Mouse (Mus musculus) kidney, embryonic 14.5 days (tissue): ENCODE data around the gene Pparg. TPM values are rescaled to one million over a fixed set of nuclear protein-coding genes. Genes with fewer than 3 reads are reported as not detected.
A peak's percentile ranks its signal among the peaks of the same experiment; 100 is the strongest.

ENCODE experiments used
- ATAC-seq: fragments of 200-750 bp; cut with Nextera tagmentation; 2 replicates; pipeline ENCODE4 v1.8.0; 2017; ENCODE audit warnings: moderate number of reproducible peaks, mild to moderate bottlenecking, moderate TSS enrichment, moderate library complexity; ENCODE audit not compliant: low FRiP score, low TSS enrichment
- H3K27ac ChIP-seq: fragments of 300-500 bp; sonication (generic); 2 replicates; pipeline ENCODE4 v1.5.1; 2014; ENCODE audit warnings: low read depth, mild to moderate bottlenecking, low read length, moderate library complexity, mixed read lengths
- H3K27me3 ChIP-seq: fragments of 300-500 bp; sonication (generic); 2 replicates; pipeline ENCODE4 v1.6.1; 2014; ENCODE audit warnings: mild to moderate bottlenecking, low read length; ENCODE audit not compliant: control insufficient read depth, insufficient read depth
- H3K36me3 ChIP-seq: fragments of 300-500 bp; sonication (generic); 2 replicates; pipeline ENCODE4 v1.6.1; 2014; ENCODE audit warnings: low read length, mixed read lengths; ENCODE audit not compliant: control insufficient read depth, insufficient read depth
- H3K4me1 ChIP-seq: fragments of 300-500 bp; sonication (generic); 2 replicates; pipeline ENCODE4 v1.6.1; 2014; ENCODE audit warnings: low read length, mixed read lengths; ENCODE audit not compliant: control insufficient read depth, insufficient read depth
- H3K4me2 ChIP-seq: fragments of 300-500 bp; sonication (generic); replicated peaks from 2 replicates; pipeline ENCODE4 v1.6.1; 2014; ENCODE audit warnings: low read depth, mild to moderate bottlenecking, low read length
- H3K4me3 ChIP-seq: fragments of 300-500 bp; sonication (generic); 2 replicates; pipeline ENCODE4 v1.5.1; 2014; ENCODE audit warnings: mild to moderate bottlenecking, low read length
- H3K9ac ChIP-seq: fragments of 300-500 bp; sonication (generic); 2 replicates; pipeline ENCODE4 v1.6.1; 2014; ENCODE audit warnings: low read depth, mild to moderate bottlenecking, low read length, moderate library complexity
- H3K9me3 ChIP-seq: fragments of 300-500 bp; sonication (generic); 2 replicates; pipeline ENCODE4 v1.6.1; 2016; ENCODE audit warnings: low read length; ENCODE audit not compliant: control insufficient read depth
- WGBS: fragments of 180-500 bp; shearing (Covaris S2); extraction: QIAGEN DNeasy Blood & Tissue Kit; methylation state at CpG from one replicate; pipeline ENCODE4 v1.1.7; 2014; 5-methylcytosine and 5-hydroxymethylcytosine counted together
- polyA plus RNA-seq: library from polyadenylated mRNA; unstranded; fragments of >200 nt; fragmentation: Nextera tagmentation; extraction: Ambion mirVana; gene quantifications from 2 replicates; pipeline ENCODE4 v1.2.1, GENCODE M21; 2014

Pparg gene
- polyA plus RNA-seq, 1 experiment from 2014 or later, result 4.6 TPM

DNA sequence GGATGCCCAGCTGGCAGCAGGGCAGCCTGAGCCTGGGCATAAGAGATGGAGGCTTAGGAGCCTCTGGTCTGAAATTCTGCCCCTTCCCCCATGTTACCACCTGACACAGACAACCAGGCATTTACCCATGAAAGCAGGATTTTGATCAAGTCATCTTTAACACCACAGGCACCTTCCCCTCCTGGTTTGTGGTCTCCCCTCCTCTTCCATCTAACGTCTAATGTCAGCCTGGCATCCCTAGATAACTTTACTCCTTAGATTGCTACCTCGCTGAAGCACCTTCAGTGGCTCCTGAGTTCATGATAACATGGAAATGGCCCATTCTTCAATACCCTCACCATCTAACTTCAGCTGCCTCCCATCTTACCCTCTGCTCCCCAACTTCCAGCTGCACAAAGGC is 157.6 kb downstream of the Pparg start:
- no peak overlapping the region for H3K9ac ChIP-seq
- 68% methylated on average over 2 of the region's 2 CpGs for WGBS
- H3K4me1 ChIP-seq, result peaks cover 8% of the 10 kb centered on the region; the same call in 1 of the 2 replicates
- no peaks in the 10 kb centered on the region for H3K9me3 ChIP-seq
- no peaks in the 10 kb centered on the region for H3K36me3 ChIP-seq
- ATAC-seq, result no peak
- H3K27me3 ChIP-seq, result no peaks in the 10 kb centered on the region
- no peak overlapping the region for H3K4me3 ChIP-seq
- no peak overlapping the region for H3K4me2 ChIP-seq
- no peak overlapping the region for H3K27ac ChIP-seq

DNA sequence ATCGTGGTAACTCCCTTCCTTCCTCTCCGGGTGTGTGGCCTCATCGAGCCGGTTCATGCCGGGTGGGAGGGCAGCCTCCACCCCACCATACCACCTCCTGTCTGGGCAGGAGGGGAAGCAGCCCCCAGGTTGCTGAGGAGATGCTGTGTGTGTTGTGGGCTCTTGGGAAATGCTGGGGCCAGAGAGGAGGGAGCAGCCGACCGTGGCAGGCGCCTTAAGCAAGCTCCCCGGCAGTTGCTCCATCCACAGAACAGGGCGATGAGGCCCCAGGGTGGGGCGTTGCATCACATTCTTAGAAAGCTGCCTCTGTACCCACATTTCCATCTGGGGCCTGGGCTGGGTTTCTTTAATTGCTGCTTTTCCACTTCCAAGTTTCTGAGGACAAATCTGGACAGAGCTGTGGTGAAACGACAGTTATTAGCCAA is 158.5 kb downstream of the Pparg start:
- no peaks in the 10 kb centered on the region for H3K36me3 ChIP-seq
- peaks cover 8% of the 10 kb centered on the region; the same call in 1 of the 2 replicates for H3K4me1 ChIP-seq
- H3K27me3 ChIP-seq, result no peaks in the 10 kb centered on the region
- H3K9me3 ChIP-seq, result no peaks in the 10 kb centered on the region
- ATAC-seq, result peak; percentile 78; the same call in 1 of the 2 replicates
- peak overlapping the region; percentile 19; the same call in 1 of the 2 replicates for H3K4me2 ChIP-seq
- H3K4me3 ChIP-seq, result no peak overlapping the region
- WGBS, result 51% methylated on average over 9 of the region's 12 CpGs
- H3K27ac ChIP-seq, result no peak overlapping the region
- H3K9ac ChIP-seq, result no peak overlapping the region

DNA sequence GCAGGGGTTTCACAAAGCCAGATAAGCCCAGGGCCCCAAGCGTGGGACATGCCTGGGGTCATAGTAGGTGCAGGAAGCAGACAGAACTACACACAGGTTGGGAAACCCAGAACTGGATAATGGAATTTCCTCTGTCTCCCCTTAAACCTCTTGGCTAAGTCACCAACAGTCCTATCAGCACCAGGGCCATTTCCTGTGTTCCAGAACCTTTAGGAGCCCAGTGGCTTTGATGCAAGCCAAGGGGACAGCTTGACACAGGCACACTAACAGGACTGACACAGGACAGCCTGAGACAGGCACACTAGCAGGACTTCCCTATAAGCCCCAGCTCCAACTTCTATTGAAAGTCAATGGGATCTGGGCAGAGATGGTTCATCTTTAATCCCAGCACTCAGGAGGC is 161.2 kb downstream of the Pparg start:
- Histone ChIP-seq H3K27ac (no peak overlapping the region), H3K27me3 (no peaks in the 10 kb centered on the region), H3K9me3 (no peaks in the 10 kb centered on the region), H3K4me2 (no peak overlapping the region), H3K4me3 (no peak overlapping the region), H3K9ac (no peak overlapping the region), H3K4me1 (peaks cover 8% of the 10 kb centered on the region; the same call in 1 of the 2 replicates), H3K36me3 (no peaks in the 10 kb centered on the region)
- ATAC-seq, result no peak
- WGBS, result 86% methylated on average over 1 of the region's 1 CpGs

DNA sequence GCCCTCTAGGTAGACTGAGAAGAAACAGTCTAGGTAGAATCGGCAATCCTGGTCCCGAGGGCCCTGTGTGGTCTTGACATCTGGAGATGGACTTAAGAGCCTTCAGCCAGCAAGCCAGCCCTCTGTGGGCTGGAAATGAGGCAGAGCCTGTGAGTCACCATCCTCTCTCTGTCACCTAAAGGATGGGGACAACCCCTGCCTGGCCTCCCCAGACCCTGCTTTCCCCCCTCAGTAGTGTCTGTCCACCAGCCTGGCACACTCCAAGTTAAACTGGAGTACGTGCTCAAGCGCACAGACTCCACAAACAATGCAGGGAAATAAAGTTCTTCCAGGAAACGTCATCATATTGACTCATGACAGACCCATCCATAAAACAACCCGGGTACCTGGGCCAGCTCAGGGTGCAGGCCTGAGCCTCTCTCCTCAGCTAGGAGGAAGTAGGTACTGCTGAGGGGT is 162.0 kb downstream of the Pparg start:
- Histone ChIP-seq H3K9me3 (no peaks in the 10 kb centered on the region), H3K27ac (no peak overlapping the region), H3K4me2 (no peak overlapping the region), H3K9ac (no peak overlapping the region), H3K27me3 (no peaks in the 10 kb centered on the region), H3K36me3 (no peaks in the 10 kb centered on the region), H3K4me1 (peaks cover 8% of the 10 kb centered on the region; the same call in 1 of the 2 replicates), H3K4me3 (no peak overlapping the region)
- 61% methylated on average over 6 of the region's 6 CpGs for WGBS
- ATAC-seq, result no peak

DNA sequence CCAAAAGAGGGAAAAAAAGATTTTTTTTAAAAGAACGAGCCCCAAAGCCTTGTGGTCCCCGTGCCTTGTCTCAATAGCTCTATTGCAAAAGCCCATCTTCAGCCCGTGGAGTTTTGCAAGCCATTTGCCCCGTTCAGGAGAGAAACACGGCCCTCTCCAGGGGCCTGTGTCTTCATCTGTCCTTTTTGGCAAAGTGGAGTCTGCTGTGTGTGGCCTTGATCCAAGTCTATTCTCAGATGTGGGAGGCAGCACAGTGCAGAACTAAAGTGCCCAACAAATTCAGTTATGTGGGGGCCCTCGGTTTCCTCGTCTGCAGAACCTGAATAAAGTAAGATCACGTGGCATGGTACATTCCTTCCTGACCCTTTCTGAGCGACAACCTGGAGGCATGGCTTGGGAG is 162.4 kb downstream of the Pparg start:
- no peak for ATAC-seq
- 81% methylated on average over 9 of the region's 9 CpGs for WGBS

DNA sequence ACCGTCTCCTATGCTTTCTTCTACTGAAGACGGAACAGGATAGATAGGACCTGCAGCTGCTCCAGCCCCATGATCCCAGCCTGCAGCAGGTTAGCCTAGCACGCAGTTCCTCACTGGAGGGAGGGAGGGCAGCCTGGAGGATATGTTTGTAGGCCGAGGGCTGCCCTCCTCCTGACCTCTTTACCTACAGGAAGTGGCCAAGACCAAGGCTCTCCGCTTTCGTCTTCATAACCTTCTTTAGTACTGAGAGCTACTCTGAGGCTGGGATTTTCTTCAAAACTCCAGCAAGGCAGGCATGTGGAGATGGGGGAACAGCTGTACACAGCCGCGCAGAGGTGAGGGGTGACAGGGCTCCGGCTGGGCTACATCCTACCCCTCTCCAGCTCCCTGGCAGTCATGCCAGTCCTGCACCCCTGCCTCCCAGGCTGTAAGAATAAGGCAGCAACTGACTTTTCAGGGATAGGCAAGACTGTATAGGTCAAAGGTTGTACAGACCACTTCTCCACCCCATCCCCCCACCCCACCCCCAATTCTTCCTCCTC is 163.8 kb downstream of the Pparg start:
- no peaks in the 10 kb centered on the region for H3K36me3 ChIP-seq
- H3K4me2 ChIP-seq, result no peak overlapping the region
- H3K9ac ChIP-seq, result no peak overlapping the region
- H3K9me3 ChIP-seq, result no peaks in the 10 kb centered on the region
- no peak for ATAC-seq
- 0 out of 2 replicates have a peak, but pooled peaks cover 2% of the 10 kb centered on the region for H3K4me1 ChIP-seq
- no peak overlapping the region for H3K27ac ChIP-seq
- H3K4me3 ChIP-seq, result no peak overlapping the region
- H3K27me3 ChIP-seq, result no peaks in the 10 kb centered on the region
- WGBS, result 57% methylated on average over 9 of the region's 9 CpGs

More for the DNA sequence above, 162.4 kb downstream of the Pparg start:
- Histone ChIP-seq H3K27ac (no peak overlapping the region), H3K9ac (no peak overlapping the region), H3K4me2 (no peak overlapping the region), H3K4me1 (peaks cover 8% of the 10 kb centered on the region; the same call in 1 of the 2 replicates), H3K27me3 (no peaks in the 10 kb centered on the region), H3K9me3 (no peaks in the 10 kb centered on the region), H3K4me3 (no peak overlapping the region), H3K36me3 (no peaks in the 10 kb centered on the region)

DNA sequence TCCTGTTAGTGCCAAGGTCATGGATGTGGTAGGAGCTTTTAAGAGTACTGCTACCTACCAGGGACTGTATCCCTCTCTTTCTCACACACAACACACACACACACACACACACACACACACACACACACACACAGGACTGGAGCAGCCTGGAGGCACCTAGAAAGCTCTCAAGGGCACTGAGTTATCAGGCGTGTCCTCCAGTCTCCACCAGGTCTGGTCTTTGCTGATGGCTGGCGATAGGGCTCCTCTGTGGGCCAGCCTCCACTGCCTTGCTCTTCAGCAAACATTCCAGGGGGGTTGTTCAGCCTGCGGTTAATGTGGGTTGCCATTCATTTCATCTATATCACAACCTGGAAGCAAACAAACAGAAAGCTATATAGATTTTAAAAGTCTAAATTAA is 166.7 kb downstream of the Pparg start:
- WGBS, result 78% methylated on average over 3 of the region's 3 CpGs
- Histone ChIP-seq H3K9me3 (no peaks in the 10 kb centered on the region), H3K36me3 (no peaks in the 10 kb centered on the region), H3K27me3 (no peaks in the 10 kb centered on the region), H3K4me2 (no peak overlapping the region), H3K4me1 (no peaks in the 10 kb centered on the region), H3K27ac (no peak overlapping the region), H3K9ac (no peak overlapping the region), H3K4me3 (no peak overlapping the region)
- ATAC-seq, result no peak

DNA sequence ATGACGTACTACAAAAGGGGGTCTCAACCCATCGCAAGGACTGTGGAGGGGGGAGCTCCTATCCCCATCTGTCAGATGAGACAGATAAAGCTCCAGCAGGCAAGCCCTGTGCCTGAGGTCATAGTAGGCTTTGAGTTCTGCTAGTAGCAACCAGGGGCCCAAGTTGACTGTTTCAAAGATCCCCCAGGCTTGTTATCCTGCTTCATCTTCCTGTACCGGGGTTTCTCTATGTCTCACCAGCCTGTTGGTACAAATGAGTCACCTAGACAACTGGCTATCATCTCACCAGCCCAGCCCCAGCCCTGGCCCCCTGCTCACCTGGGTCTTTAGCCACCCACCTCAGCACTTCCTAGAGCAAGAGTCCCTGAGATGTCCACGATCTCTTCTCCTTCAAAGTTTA is 167.6 kb downstream of the Pparg start:
- Histone ChIP-seq H3K9ac (no peak overlapping the region), H3K4me1 (no peaks in the 10 kb centered on the region), H3K27me3 (no peaks in the 10 kb centered on the region), H3K4me3 (no peak overlapping the region), H3K27ac (no peak overlapping the region), H3K4me2 (no peak overlapping the region), H3K9me3 (no peaks in the 10 kb centered on the region), H3K36me3 (no peaks in the 10 kb centered on the region)
- WGBS, result 87% methylated on average over 4 of the region's 4 CpGs
- ATAC-seq, result no peak

DNA sequence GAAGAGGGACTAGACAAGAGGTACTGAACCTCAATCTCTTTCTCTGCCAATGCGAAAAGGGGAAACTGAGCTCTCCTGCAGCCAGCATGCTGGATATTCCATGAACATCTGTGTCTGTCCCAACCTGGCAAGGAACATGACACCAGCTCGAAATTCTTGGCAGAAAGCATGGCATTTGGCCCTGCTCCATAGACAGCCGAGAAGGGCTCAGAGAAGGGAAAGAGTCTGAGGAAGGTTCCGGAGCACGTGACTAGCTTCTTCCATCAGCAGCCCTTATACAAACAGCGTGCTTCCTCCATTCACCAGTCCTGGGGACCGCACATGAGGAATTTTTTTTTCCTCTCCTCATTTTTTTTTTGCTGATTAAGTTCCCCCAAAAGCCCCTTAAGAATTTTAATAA is 173.9 kb downstream of the Pparg start:
- ATAC-seq, result no peak
- no peaks in the 10 kb centered on the region for H3K27me3 ChIP-seq
- no peak overlapping the region for H3K4me3 ChIP-seq
- no peaks in the 10 kb centered on the region for H3K9me3 ChIP-seq
- no peak overlapping the region for H3K4me2 ChIP-seq
- no peaks in the 10 kb centered on the region for H3K4me1 ChIP-seq
- H3K36me3 ChIP-seq, result no peaks in the 10 kb centered on the region
- 73% methylated on average over 7 of the region's 7 CpGs for WGBS
- no peak overlapping the region for H3K27ac ChIP-seq
- no peak overlapping the region for H3K9ac ChIP-seq
